Mouse (Mus musculus): ENCODE measurements around the gene Polr3f. TPM values are rescaled to one million over a fixed set of nuclear protein-coding genes. Genes with fewer than 3 reads are reported as not detected.

Gene Polr3f
- polyA plus RNA-seq, 1 experiment from 2014 or later, result 30.5 TPM

Other genes starting within 250 kb of the Polr3f start
- gene Ovol2, start 195.6 kb upstream of the Polr3f start, polyA plus RNA-seq (2015; fragmentation: Nextera tagmentation; extraction: Ambion mirVana), result not detected in 2 replicates
- 28.3 and 28.6 TPM in 2 replicates for gene Kat14, start 158.7 kb upstream of the Polr3f start, polyA plus RNA-seq (2015; fragmentation: Nextera tagmentation; extraction: Ambion mirVana)
- gene Pet117, start 158.7 kb upstream of the Polr3f start, polyA plus RNA-seq (2015; fragmentation: Nextera tagmentation; extraction: Ambion mirVana), result 1.6 TPM in 1 of 2 replicates, not detected in the other
- 4.5 and 5.2 TPM in 2 replicates for gene Dzank1, start 304 bp upstream of the Polr3f start, polyA plus RNA-seq (2015; fragmentation: Nextera tagmentation; extraction: Ambion mirVana)
- 58.9 and 59.3 TPM in 2 replicates for gene Rbbp9, start 23.2 kb downstream of the Polr3f start, polyA plus RNA-seq (2015; fragmentation: Nextera tagmentation; extraction: Ambion mirVana)
- 69.9 and 72.9 TPM in 2 replicates for gene Sec23b, start 28.5 kb downstream of the Polr3f start, polyA plus RNA-seq (2015; fragmentation: Nextera tagmentation; extraction: Ambion mirVana)
- 53.5 and 56.9 TPM in 2 replicates for gene Smim26, start 66.3 kb downstream of the Polr3f start, polyA plus RNA-seq (2015; fragmentation: Nextera tagmentation; extraction: Ambion mirVana)
- gene Dtd1, start 72.2 kb downstream of the Polr3f start, polyA plus RNA-seq (2015; fragmentation: Nextera tagmentation; extraction: Ambion mirVana), result 63.4 and 67.8 TPM in 2 replicates